Mouse (Mus musculus): ENCODE data around the gene Kcng1.

The Kcng1 gene

DNA sequence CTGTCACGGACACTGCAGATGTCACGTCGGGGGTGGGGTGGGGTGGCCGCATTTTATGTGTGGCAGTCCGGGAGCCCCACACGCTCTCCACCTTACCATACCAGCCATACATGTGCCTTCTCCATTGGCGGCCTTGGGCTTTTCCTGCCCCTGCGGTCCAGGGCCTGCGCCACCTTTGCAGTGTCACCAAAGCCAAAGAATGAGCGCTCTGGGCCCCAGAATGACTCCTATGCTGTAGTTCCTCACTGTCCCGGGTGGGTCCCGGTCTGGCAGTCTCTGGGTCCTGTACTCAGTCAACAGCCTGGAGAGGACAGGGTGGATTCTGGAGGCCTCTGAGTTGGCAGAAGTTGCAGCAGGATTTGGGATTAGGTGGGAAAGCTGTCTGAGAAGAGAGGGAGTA is at the start of gene Kcng1:
Gene Kcng1 (minus strand): TSS at position 155 of the 400 bp plus-strand sequence.
- no peak for DNase-seq (ENCODE audit: low read depth, low spot score)

DNA sequence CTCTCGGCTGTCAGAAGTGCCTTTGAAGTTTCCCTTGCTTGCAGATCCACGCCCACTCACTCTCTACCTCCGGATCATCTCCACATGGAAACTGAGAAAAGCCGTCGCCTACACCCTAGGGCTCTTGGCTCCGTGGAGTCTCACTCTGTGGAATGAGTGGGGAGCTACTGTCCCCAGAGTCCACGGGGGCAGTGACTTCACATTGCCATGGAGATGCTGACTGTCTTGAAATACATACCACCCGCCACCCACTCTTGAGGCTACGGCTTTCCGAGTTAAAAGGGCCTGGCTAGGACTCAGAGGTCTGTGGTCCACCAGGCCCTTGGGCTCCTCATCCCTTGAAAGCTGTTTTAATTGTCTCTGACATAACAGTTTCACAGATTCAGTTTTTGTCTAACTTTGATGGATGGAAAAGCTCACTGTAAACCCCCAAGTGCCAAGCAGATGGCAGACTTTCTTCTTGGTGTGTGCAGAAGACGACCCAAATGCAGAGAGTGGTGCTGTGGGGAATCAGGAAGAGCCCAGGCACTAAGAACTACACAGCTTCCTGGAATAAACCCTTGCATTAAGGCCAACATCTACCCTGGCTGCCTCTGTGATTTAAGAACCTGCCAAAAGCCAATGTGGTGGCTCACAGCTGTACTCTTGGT is 49.0 kb upstream of the Kcng1 start:
- no peak for DNase-seq (ENCODE audit: low read depth, low spot score)

DNA sequence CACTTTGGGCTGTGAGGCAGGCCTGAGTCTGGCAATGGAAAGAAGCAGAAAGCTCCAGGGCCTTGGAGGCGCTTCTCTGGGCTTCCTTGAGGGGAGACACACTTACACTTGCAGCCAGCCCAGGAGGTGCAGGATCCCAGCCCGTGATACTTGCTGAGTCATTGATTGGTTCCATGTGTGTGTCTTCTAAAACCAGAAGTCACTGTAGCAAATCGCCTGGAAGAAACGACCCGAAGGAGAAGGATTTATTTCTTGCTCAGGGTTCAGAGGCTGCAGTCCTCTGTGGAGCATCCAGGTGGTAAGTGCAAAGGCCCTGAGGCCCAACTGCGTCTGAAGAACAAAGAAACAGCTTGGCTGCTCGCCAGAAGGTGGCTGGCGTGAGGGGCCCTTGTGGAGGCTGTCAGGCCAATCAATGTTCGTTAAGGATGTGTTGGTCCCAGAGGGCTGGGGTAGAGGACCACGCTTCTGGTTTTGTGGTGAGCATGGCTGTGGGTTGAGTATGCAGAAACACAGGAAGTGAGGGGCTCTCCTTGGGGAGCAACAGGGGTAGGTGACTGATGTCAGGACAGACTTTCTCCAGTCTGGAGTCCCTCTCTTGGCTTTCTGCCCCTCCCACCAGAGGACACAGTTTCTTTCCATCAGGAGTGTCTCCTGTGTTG is 40.3 kb upstream of the Kcng1 start:
- no peak for DNase-seq (ENCODE audit: low read depth, low spot score)

DNA sequence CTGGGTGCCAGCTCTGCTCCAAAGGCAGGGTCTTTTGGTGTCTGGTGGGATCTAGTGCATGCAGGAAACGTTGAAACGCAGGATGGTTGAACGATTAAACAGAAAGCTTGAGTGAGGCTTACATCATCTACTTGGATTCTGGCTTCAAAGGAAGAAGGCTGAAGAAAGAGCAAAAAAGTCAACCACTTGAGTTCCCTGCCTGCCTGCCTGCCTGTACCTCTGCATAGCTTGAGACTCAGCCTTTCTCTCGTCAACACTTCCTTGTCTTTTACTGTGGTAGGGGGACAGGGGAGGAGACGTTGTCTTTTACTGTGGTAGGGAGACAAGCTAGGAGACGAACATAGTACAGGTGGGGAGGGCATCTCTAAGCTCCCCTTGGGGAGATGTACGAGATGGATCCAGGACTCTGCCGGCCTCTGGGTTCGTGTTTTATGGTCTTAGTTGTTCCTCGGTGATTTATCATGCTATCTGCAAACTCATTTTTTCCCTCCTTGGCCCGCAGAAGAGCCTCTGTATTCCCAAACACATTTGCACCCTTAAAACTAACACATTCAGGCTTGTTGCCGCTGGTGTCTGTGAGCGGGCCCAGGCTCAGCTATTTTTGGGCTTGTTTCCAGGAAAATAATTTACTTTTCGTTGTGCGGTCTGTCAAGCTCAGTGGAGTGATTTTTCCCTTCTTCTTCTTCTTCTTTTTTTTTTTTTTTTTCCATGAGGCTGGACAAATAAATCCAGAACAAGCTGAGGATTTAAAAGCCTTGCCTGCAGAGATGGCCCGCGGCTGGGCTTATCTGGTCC is 39.0 kb upstream of the Kcng1 start:
- no peak for DNase-seq (ENCODE audit: low read depth, low spot score)

DNA sequence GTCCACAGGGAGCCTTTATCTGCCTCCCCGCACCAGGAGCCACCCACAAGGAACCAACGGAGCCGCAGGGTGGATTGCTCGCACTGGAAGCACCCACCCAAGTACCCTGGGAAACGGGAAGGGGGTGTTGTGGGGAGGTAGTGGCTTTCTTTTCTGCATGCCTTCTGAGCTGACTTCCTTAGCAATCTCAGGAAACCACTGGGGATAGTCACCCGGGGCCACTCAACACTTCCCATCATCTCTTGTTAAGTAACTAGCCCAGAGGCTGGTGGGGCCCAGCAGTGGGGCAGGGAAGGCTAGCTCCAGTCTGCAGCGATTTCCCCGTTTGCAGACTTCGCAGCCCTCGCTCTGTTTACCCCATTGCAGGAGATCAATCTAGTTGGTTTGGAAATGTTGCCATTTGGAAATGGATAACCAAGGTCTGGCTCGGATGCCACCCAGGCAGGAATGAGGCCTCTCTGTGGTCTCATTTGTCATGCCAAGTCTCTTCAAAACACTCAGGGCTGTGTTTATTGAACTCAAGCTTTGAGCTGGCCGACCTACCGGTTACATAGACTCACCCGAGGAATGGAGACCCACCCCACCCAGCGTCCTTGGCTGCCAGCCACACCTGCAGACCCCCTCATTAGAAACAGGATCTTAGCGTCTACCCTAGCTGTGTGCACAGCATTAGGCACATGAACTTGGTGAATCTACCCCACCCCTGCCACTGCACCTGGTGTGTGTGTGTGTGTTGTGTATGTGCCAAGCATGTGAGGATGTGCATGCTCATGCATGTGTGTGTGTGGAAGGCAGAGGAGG is 33.3 kb upstream of the Kcng1 start:
- DNase-seq (ENCODE audit: low read depth, low spot score), result no peak

DNA sequence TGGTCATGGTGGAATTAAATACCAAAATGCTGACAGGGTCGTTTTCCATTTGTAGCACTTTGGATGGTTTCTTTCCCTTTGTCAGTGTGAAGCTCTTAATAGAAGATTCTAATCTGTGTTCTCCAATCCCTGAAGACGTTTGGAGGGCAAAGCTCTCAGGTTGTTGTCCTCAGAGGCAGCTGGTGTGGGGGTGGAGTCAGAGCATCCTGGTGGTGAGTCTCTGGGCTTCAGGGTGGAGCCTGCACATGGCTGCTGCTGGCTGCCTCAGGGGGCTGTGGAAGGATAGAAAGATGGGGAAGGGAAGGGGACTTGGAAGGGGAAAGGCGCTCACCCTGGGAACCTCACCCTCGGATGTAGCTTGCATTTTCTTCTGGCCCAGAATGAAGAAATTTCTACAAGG is 31.0 kb upstream of the Kcng1 start:
- DNase-seq (ENCODE audit: low read depth, low spot score), result no peak

DNA sequence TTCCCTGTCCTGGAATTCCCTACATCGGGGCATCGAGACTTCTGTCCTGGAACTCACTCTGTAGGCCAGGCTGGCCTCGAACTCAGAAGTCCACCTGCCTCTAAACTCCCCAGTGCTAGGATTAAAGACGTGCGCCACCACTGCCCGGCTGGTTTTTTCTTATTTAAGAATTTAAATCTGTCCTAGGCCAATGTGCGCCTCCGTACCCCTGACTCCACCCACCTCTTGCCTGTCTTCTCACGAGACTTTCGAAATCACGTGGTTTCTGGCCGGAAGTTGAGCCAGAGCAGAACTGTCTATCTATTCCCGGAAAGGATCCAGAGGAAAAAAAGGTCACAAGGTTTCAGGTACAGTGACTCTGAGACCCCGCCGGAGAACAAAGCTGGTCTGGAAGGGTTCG is 29.5 kb upstream of the Kcng1 start:
- DNase-seq (ENCODE audit: low read depth, low spot score), result no peak

DNA sequence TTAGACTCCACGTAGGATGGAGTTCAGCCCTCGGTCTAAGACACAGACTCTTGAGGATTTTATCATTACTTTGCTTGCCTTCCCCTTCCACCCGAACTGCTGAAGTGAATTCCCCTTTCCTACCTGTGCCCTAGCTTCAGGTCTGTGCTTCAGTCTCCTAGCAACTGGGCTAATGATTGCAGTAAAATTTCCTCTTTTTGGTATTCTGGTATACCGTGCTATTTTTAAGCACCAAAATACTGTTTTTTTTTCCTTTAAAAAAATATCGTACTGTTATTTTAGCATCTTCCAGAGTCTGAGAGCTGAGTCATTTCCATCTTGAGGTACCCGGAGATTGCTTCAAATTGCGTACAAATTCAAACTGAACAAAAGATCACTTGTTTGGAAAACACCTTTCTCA is 27.4 kb upstream of the Kcng1 start:
- DNase-seq (ENCODE audit: low read depth, low spot score), result no peak

DNA sequence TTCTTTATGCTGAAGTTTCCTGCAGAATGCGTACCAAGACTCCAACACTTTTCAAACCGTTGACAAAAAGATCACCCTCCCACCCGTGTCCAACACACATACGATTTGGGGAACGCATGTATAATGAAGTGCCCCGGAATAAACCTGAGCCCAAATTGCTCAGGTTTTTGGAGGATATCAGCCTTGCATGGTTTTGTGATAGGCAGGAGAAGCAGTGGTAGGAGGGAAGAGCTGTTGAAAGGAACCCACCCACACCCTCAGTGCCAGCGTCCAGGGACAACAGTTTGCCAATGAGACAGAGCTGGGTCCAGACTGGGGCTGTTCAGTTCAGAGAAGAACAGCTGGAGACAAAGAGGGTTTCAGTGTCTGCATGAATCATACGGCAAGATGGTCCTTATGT is 18.1 kb upstream of the Kcng1 start:
- no peak for DNase-seq (ENCODE audit: low read depth, low spot score)

DNA sequence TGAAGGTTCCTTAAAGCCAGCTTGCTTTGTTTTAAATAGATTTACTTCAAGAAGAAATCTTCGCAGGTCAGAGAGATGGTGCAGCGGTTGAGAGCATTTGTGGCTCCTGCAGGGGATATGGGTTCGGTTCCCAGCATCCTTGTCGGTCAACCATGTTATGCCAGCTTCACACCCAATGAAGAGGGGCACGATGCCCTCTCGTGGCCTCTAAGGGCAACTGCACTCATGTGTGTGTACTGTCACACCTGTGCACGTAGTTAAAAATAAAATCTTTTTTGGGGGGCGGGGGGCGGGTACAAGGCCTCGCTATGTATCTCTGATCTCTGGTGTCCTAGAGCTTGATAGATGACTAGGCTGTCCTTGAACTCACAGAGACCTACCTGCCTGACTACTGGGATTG is 15.0 kb upstream of the Kcng1 start:
- no peak for DNase-seq (ENCODE audit: low read depth, low spot score)

DNA sequence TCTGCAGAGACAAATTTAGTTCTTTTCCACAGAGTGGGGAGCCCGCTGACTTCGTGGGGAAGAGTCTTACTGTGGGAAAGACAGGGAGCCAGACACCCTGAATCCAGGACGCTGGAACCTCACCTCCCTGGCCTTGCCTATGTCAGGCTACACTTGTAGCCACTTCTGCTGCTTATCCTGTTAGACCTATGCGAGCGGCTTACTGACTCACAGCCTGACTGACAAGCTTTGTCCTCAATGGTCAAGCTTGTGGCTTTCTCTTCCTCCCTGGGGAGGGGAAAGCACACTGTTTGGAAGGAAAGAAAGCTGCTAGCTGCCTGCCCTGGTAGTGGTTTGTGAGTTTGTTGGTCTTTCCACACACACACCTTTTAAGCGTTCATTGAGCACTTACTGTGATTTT is 11.0 kb upstream of the Kcng1 start:
- DNase-seq (ENCODE audit: low read depth, low spot score), result no peak

DNA sequence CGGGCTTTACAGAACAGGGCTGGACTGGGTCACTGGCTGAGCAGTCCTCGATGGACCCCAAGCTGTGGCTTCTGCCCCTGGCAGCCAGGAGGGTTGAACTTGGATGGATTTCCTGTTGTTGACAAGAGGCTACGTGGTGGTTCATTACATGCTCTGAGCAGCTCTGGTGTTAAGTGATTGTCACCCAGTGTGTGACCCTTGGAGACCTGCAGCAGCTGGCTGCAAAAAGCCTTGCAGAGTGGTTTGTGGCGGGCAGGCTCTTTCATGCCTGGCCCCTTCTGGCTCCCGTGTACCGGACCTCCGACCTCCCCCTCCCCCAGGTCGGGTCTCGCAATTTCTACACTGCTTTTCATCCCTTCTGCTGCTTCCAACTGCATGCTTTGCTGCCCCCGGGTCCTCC is 10.5 kb upstream of the Kcng1 start:
- DNase-seq (ENCODE audit: low read depth, low spot score), result no peak

DNA sequence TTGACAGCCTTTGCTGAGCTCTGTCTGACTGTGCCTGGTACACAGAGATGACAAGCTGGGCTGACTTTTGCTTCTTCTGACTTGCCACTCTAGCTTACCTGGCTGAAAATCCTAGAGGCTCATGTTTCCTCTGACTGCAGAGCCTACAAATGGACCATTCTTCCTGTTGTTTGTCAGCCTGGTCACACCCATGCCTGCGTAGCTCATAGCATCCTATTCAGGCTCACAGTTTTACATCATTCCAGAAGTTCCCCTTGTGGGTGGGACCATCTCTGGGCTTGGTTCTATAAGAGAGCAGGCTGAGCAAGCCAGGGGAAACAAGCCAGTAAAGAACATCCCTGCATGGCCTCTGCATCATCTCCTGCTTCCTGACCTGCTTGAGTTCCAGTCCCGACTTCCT is 8.3 kb upstream of the Kcng1 start:
- no peak for DNase-seq (ENCODE audit: low read depth, low spot score)

DNA sequence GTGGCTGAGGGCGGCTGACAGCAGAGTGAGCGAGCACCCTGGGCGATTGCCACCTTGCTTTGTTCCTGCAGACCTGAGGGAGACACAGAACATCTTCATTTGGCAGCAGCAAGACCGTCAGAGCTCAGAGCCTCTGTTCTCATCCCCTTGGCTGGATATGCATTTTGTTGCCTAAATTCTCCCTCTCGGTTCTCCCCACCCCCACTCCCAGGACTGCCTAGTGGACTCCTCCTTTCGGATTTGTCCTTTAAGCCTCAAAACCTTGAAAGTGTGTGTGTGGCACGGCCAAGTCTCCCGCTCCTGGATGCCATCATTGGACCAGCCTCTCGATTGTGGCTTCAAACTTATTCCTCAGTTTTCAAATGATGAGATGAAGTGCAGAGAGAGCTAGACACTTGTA is 7.5 kb upstream of the Kcng1 start:
- no peak for DNase-seq (ENCODE audit: low read depth, low spot score)

DNA sequence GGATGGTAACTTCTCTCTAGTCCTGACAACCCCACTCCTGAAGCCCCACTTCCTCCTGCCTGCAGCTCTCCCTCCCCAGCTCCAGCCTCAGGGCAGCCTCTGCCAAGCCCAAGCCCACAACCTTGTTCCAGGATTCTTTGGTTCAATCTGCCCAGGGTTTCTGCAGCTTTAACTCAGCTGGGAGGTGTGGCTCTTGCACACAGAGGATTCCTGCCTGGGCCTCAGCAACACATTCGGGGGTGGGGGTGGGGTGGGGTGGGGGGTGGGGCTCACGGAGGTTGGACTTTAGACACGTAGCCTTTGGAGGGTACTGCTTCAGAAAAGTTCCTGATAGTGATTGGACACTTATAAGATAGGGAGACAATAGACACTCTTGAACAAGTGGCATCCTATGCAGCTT is 5.5 kb upstream of the Kcng1 start:
- no peak for DNase-seq (ENCODE audit: low read depth, low spot score)

DNA sequence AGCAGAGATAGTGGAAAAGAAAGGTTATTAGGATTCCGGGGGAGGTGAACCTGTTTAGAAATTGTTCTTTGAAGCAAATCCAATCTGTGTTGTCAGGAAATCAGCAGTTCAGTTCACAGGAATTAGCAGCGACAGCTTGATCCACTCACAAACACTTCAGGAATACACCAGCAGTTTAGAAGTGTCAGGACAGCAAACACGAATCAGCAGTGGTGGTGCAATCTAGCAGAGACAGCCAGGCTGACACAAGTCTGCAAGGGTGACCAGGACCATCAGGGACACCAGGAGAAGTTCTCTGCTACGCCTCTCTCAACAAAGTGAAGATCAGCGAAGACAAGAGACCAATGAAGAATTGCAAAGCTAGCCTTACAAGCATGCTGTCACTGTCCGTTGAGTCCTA is 3.6 kb upstream of the Kcng1 start:
- no peak for DNase-seq (ENCODE audit: low read depth, low spot score)

DNA sequence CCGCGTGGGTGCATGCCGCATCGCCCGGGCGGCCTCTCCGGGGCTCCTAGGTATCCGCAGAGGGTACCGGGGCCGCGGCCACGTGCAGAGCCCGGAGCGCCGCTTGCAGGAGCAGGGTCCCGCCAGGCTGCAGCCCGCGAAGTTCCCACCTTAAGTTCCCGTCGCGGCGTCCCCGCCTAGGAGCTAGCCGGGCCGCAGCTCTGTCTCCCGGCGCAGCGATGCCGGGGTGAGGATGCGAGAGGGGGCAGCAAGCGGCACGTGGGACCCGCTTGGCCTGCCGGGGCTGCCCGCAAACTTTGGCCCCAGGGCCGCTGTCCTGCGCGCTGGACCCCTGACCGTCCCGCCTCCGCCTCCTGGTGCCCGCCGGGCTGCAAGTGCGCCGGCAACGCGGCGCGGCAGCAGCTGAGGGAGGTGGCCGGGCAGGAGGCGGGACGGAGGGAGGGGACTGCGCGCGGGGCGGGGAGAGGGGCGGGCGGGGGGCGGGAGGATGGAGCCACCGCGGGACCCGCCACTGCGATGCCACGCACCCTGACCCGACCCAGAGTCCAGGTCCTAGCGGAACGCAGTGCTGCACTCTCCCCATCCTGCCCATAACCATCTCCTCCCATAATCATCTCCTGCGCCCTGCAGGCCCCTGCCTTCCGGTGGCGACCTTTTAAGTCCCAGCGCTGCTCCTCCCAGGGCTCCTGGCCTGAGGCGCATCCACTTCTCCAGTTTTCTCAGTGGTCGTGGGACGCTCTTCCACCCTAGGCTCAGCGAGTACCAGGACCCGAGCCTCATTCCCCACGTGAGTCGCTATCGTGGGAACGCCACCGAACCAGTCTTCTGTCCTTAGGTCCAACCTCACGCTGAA is 581 bp downstream of the Kcng1 start:
- no peak for DNase-seq (ENCODE audit: low read depth, low spot score)

DNA sequence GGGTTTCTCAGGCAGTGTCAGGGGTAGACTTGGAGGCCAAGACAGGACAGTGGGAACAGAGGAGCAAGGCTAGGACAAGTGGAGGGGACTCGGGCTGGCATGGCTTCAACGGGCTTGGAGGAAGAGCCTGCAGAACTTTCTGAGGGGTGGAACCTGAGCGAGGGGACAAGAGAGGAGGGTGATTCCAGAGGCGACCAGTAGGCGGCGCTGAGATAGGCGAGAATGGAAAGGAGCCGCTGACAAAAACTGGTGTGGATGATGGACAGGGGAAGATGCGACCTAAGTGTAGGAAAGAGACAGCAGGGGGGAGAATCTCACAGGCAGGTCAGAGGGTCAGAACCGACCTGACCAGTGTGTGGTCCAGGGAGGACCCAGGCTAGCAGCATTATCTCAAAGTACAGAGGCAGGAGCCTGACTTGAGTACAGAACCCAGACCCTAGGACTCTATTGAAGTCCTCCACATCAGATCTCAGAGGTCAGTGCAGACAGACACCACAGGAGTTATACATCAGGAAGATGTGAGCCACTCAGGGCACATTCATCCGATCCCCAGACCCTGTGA is 7.1 kb downstream of the Kcng1 start:
- peak; percentile 13 for DNase-seq (ENCODE audit: low read depth, low spot score)

DNA sequence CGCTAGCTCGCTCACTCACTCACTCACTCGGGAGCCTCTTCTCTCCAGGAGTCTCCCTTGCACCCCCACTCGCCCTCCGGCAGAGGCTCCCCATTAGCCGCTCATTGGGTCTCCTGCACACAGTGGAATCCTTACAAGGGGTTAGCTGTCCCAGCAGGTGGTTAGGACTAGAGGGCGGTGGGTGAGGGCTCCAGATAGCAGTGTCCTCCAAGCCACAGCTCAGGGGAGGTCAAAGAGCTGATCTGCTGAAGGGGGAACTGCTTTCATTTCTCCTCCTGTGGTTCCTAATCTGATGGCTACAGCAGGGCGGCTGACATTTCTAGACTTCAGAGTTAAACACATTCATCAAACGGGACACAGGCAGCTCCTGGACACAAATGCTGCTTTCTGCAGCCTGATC is 8.1 kb downstream of the Kcng1 start:
- no peak for DNase-seq (ENCODE audit: low read depth, low spot score)

DNA sequence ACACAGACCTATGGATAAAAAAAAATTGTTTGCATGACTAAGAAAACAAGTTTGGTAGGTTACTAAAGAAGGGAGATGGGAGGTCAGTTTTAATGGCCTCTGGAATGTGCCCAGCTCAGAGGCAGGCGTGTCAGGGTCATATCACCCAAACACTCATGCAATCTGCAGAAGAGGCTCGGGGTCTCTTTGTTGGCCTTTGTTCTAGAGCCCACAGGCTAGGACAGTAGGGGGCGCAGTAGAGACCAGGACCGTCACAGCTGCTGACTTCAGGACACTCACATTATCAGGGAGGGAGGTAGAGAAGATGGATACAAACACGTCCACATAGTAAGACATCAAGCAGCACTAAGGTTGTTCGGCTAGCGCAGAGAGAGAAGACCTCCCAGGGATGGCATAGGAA is 13.5 kb downstream of the Kcng1 start:
- DNase-seq (ENCODE audit: low read depth, low spot score), result no peak

DNA sequence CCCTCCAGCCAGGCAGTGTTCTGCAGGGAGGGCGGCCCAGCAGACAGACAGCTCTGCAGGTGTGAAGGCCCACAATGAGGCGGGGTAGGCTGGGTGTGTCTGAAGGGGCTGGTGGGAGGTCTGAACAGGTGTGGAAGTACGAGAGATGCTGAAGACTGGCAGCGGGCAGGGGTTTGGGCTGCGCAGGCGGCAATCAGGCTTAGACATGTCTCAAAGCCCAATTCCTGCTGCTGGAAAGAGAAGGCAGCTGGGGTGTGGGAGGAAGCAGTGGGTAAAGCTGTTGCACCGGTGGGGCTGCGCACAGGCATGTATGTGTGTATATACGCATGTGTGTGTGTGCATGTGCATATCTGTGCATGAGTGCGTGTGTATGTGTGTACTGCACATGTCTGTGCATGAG is 20.6 kb downstream of the Kcng1 start:
- DNase-seq (ENCODE audit: low read depth, low spot score), result no peak

Data from c-Kit-negative CD71-positive TER-119-positive erythroid progenitor cells, embryonic 14.5 days (primary cell).